ENCODE assay signal across 18 mouse cellular contexts in the genomic region with DNA sequence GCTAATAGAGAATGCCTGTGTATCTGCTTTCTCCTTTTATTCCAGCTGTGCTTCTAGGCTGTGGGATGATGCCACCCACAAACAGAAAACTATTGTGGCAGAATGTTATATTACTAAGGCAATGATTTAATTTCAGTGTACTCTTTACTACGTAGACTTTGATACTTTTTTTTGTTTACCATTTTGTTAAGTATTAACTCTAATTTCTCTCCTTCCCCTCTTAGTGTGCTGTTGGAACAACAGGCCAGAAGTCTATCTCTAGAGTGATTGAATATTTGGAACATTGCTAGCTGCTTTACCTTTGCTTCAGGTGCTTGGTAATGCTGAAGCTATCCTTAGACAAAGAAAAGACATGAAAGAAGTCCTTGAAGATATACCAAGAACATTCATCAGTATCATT.
"Had no signal": no experiment of that assay in that cellular context is flagged by ENCODE, and none has a peak within 500 bp of the region (broad histone marks: within the 10 kb centered on the region; RNA-seq: fewer than 3 reads in every experiment).

No protein-coding gene starts in this region.

- H3K4me3 ChIP-seq: midbrain, embryonic 12.5 days; myocyte; neural tube, embryonic 13.5 days; neural tube, embryonic 15.5 days had no signal

- ATAC-seq: midbrain, embryonic 16.5 days had no signal

- H3K27ac ChIP-seq: midbrain, embryonic 12.5 days; neural tube, embryonic 13.5 days; neural tube, embryonic 15.5 days had no signal

- H3K4me1 ChIP-seq: midbrain, embryonic 12.5 days; neural tube, embryonic 13.5 days; neural tube, embryonic 15.5 days had no signal

- H3K9me3 ChIP-seq: midbrain, embryonic 12.5 days; neural tube, embryonic 13.5 days; neural tube, embryonic 15.5 days had no signal

- DNase-seq: lung, adult 18-20 months; lung, embryonic 14.5 days; lung, postnatal 10 days; lung, postnatal 4 days; midbrain, embryonic 14.5 days; retina, postnatal 1 day; right cerebral cortex, adult 18-20 months; right cerebral cortex, postnatal 25 days; right cerebral cortex, postnatal 4 days; spleen, adult 18-20 months; thymus, adult 18-20 months; thymus, postnatal 14 days; thymus, postnatal 36 days had no signal

- H3K9ac ChIP-seq: lung, embryonic 14.5 days; midbrain, embryonic 12.5 days; neural tube, embryonic 13.5 days; neural tube, embryonic 15.5 days had no signal

- H3K4me2 ChIP-seq: lung, embryonic 14.5 days; midbrain, embryonic 12.5 days; neural tube, embryonic 13.5 days; neural tube, embryonic 15.5 days had no signal

- H3K27me3 ChIP-seq: midbrain, embryonic 12.5 days; neural tube, embryonic 13.5 days; neural tube, embryonic 15.5 days had no signal
